Mouse (Mus musculus) small intestine, adult 2 months (tissue): Measurements from ENCODE around the gene Aldoart2. TPM values are rescaled to one million over a fixed set of nuclear protein-coding genes. Genes with fewer than 3 reads are reported as not detected.
A peak's percentile ranks its signal among the peaks of the same experiment; 100 is the strongest.
"Not testable (repeated sequence)": the region's sequence is repeated elsewhere in the genome, so short reads cannot be mapped to it uniquely, and the experiment has no call there.

Experiments used
- H3K27ac ChIP-seq: fragments of 200-500 bp; 2 replicates; pipeline ENCODE4 v1.5.1; 2012; ENCODE audit warnings: low read depth, low read length, control low read depth, inconsistent platforms; ENCODE audit not compliant: insufficient read depth
- H3K27me3 ChIP-seq: fragments of 200-500 bp; 2 replicates; pipeline ENCODE4 v1.6.1; 2012; ENCODE audit warnings: mild to moderate bottlenecking, moderate library complexity, low read length, inconsistent platforms; ENCODE audit not compliant: control insufficient read depth, insufficient read depth
- H3K36me3 ChIP-seq: fragments of 200-500 bp; 2 replicates; pipeline ENCODE4 v1.6.1; 2012; ENCODE audit warnings: mild to moderate bottlenecking, low read length, control low read depth, inconsistent platforms; ENCODE audit not compliant: control insufficient read depth, insufficient read depth
- H3K4me1 ChIP-seq: fragments of 200-500 bp; 2 replicates; pipeline ENCODE4 v1.6.1; 2012; ENCODE audit warnings: low read length, inconsistent platforms, mixed read lengths; ENCODE audit not compliant: control insufficient read depth, insufficient read depth, insufficient read length
- H3K4me3 ChIP-seq: fragments of 200-500 bp; 2 replicates; pipeline ENCODE4 v1.5.1; 2012; ENCODE audit warnings: low read depth, mild to moderate bottlenecking, control low read depth, inconsistent platforms, low read length, moderate library complexity
- CTCF ChIP-seq: fragments of 200-500 bp; IDR thresholded peaks from 2 replicates; pipeline ENCODE4 v1.5.1; 2012; ENCODE audit warnings: low read depth, mild to moderate bottlenecking, control low read depth, inconsistent platforms, low read length, moderate library complexity, mixed read lengths; ENCODE audit not compliant: insufficient replicate concordance, insufficient read length; ENCODE audit errors: extremely low read depth
- POLR2A ChIP-seq: fragments of 200-500 bp; IDR thresholded peaks from 2 replicates; pipeline ENCODE4 v1.6.1; 2012; ENCODE audit warnings: low read depth, mild to moderate bottlenecking, control low read depth, inconsistent platforms, low read length, moderate library complexity
- WGBS: fragments of 180-500 bp; shearing (Covaris S2); methylation state at CpG from one replicate; pipeline ENCODE4 v1.1.7; 2018; 5-methylcytosine and 5-hydroxymethylcytosine counted together
- polyA plus RNA-seq: library from polyadenylated mRNA; depleted of rRNA; stranded (reverse); fragments of >200 nt; gene quantifications from 2 replicates; pipeline ENCODE4 v1.2.3, GENCODE M21; 2012

The Aldoart2 gene
- polyA plus RNA-seq, 1 experiment, result not detected

DNA sequence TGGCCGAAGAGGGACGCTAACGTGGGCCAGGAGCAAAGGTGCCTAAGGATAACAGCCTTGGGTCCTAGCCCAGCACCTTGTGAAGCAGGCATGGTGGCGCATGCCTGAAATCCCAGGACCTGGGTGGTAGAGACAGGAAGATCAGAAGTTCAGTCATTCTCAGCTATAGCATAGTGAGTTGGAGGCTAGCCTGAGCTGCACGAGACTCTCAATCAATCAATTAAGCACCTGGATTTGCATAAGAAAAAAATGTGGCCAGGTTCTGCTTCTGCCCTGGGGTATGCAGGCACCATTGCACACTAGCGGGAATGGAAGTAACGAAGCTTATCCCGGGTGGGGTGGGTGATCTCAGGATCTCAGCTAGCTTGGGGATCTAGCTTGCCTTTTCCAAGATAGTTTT lies 25.9 kb upstream of the Aldoart2 start:
- TF ChIP-seq CTCF (no peak), POLR2A (no peak)
- H3K4me1 ChIP-seq, result no peaks in the 10 kb centered on the region
- H3K36me3 ChIP-seq, result no peaks in the 10 kb centered on the region
- H3K27me3 ChIP-seq, result peaks cover 12% of the 10 kb centered on the region; the same call in 1 of the 2 replicates
- H3K27ac ChIP-seq, result no peak overlapping the region
- no peak overlapping the region for H3K4me3 ChIP-seq
- 65% methylated on average over 8 of the region's 8 CpGs for WGBS

- not testable (repeated sequence) for H3K4me3 ChIP-seq, H3K36me3 ChIP-seq, H3K27ac ChIP-seq, H3K4me1 ChIP-seq, H3K27me3 ChIP-seq
- 47% methylated on average over 6 of the region's 6 CpGs for WGBS
These were observed 10.1 kb upstream of the Aldoart2 start for GRCm38 (mm10) chr12:55554901-55555300.

DNA sequence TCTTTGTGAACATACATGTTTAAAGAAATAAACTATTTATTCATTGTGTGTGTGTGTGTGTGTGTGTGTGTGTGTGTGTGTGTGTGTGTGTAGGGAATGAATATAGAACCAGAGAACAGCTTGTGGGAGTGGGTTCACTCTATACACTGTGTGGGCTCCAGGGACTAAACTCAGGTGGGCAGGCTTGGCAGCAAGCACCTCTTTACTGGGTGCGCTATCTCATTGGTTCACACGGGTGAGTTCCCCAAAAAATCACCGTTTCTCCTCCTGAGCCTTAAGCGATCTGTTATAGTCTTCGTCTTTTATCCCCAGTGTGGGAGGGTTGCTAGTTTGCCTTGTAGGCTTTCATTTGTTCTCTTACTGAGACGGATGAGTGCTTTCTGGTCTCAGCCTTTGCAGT lies 7.2 kb upstream of the Aldoart2 start:
- Histone ChIP-seq H3K27ac (no peak overlapping the region), H3K4me3 (no peak overlapping the region), H3K36me3 (no peaks in the 10 kb centered on the region), H3K27me3 (no peaks in the 10 kb centered on the region), H3K4me1 (peaks cover 4% of the 10 kb centered on the region)
- TF ChIP-seq CTCF, result no peak
- no peak for TF ChIP-seq POLR2A
- 85% methylated on average over 6 of the region's 6 CpGs for WGBS

GRCm38 (mm10) chr12:55559184-55559855 lies 5.7 kb upstream of the Aldoart2 start:
- no peaks in the 10 kb centered on the region for H3K27me3 ChIP-seq
- TF ChIP-seq POLR2A, result no peak
- TF ChIP-seq CTCF, result no peak
- no peak overlapping the region for H3K27ac ChIP-seq
- no peak overlapping the region for H3K4me3 ChIP-seq
- WGBS, result 83% methylated on average over 12 of the region's 12 CpGs
- peaks cover 4% of the 10 kb centered on the region for H3K4me1 ChIP-seq
- H3K36me3 ChIP-seq, result no peaks in the 10 kb centered on the region

DNA sequence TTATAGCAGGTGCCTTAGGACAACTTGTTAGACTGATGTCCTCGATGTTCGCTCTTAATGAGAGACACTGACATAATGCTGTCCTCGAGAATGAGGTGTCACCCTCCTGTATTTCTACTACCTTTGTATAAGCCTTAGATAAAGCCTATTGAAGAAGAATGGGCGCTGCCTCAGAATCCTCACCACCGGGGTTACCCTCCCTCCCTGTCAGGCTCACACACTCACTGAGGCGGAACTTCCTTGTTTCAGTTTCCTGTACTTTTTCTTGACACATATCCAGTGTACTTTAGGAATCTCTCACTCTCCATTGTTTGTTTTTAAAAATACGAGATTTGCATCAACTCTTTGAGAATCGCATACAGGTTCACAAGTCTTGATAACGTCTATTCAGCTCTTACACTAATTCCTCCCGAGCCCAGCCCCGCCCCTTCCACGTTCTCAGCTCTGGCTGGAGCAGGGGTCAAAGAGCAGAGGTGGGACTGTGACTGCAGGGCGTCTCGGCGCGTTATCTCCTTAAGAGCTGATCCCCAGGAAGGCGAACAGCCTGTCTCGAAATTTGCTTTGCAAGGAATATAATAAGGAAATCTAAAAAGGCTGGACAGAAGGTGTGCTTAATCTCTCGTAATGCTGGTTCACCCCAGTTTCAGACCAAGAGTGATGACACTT lies 4.9 kb upstream of the Aldoart2 start:
- no peak for TF ChIP-seq CTCF
- TF ChIP-seq POLR2A, result peak; percentile 16; the same call in 1 of the 2 replicates
- Histone ChIP-seq H3K27ac (peak overlapping the region; percentile 79), H3K36me3 (no peaks in the 10 kb centered on the region), H3K4me1 (peaks cover 4% of the 10 kb centered on the region), H3K27me3 (no peaks in the 10 kb centered on the region), H3K4me3 (peak overlapping the region; percentile 41)
- WGBS, result 5% methylated on average over 19 of the region's 19 CpGs

- Histone ChIP-seq H3K27me3 (no peaks in the 10 kb centered on the region), H3K36me3 (no peaks in the 10 kb centered on the region), H3K4me1 (peaks cover 8% of the 10 kb centered on the region), H3K4me3 (no peak overlapping the region), H3K27ac (no peak overlapping the region)
- 93% methylated on average over 3 of the region's 3 CpGs for WGBS
- TF ChIP-seq CTCF (no peak), POLR2A (no peak)
These were observed 1.3 kb upstream of the Aldoart2 start for GRCm38 (mm10) chr12:55563742-55564141.

GRCm38 (mm10) chr12:55564187-55564963 lies 664 bp upstream of the Aldoart2 start:
- peaks cover 9% of the 10 kb centered on the region for H3K4me1 ChIP-seq
- H3K4me3 ChIP-seq, result no peak overlapping the region
- H3K27me3 ChIP-seq, result no peaks in the 10 kb centered on the region
- WGBS, result 88% methylated on average over 9 of the region's 9 CpGs
- H3K27ac ChIP-seq, result no peak overlapping the region
- TF ChIP-seq POLR2A (no peak), CTCF (peak; percentile 22; the same call in 1 of the 2 replicates)
- no peaks in the 10 kb centered on the region for H3K36me3 ChIP-seq
